Comparison of ENCODE assay signal across 31 mouse cellular contexts in the genomic region with DNA sequence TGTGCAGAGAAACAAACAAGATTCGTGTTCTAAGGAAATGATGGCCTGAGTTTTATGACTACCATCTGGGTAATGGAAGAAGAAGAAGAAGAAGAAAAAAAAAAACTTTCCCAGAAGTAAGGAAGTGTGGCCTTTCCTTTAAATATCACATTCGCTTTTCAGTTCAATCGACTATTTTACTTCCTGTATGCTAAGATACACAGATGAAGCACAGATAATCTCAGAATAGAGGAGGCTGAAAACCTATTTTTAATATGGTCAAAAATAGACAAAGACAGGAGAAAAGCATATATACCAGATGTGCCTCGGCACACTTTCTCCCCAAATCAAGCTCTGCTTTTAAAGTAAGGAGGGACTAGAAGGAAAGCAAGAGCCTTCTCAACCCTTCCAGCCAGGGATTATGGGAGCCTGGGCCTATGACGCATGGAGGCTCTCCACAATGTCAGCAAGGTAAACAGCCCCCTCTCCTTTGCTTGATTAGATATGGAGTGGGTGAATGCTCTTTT. TPM values are rescaled to one million over a fixed set of nuclear protein-coding genes. Genes with fewer than 3 reads are reported as not detected.
DNase-seq lines count a peak whose midpoint lies in the region; ATAC-seq and TF ChIP-seq lines count a peak whose summit lies in the region.
"Had no signal": no experiment of that assay in that cellular context is flagged by ENCODE, and none has a peak within 500 bp of the region (broad histone marks: within the 10 kb centered on the region; RNA-seq: fewer than 3 reads in every experiment).

No protein-coding gene starts in this region.

- no peaks in the 10 kb centered on the region for H3K27me3 ChIP-seq in heart, postnatal 0 days (ENCODE audit: control insufficient read depth, insufficient read depth, low read length)
- no peaks in the 10 kb centered on the region for H3K27me3 ChIP-seq in heart, adult 2 months (ENCODE audit: control insufficient read depth, insufficient read depth, low read length)
- H3K27me3 ChIP-seq in thymus, adult 2 months (ENCODE audit: control insufficient read depth, insufficient read depth, low read length): no peaks in the 10 kb centered on the region
- H3K27me3 ChIP-seq: embryonic facial prominence, embryonic 13.5 days; forebrain, embryonic 15.5 days; heart, embryonic 12.5 days; hindbrain, embryonic 15.5 days; liver, embryonic 12.5 days; neural tube, embryonic 12.5 days; stomach, embryonic 15.5 days had no signal

- H3K36me3 ChIP-seq in heart, postnatal 0 days (replicated peaks; ENCODE audit: control insufficient read depth, insufficient read depth, low read length): peaks cover 63% of the 10 kb centered on the region
- peaks cover 16% of the 10 kb centered on the region for H3K36me3 ChIP-seq in heart, adult 2 months (ENCODE audit: control insufficient read depth, insufficient read depth, low read length)
- H3K36me3 ChIP-seq in thymus, adult 2 months (ENCODE audit: control insufficient read depth, insufficient read depth, low read length): no peaks in the 10 kb centered on the region
- H3K36me3 ChIP-seq: forebrain, embryonic 15.5 days; G1E; stomach, embryonic 15.5 days had no signal

- H3K4me2 ChIP-seq in heart, postnatal 0 days (ENCODE audit: low read depth, low read length): no peak overlapping the region
- H3K4me2 ChIP-seq: embryonic facial prominence, embryonic 13.5 days; forebrain, embryonic 15.5 days; heart, embryonic 12.5 days; hindbrain, embryonic 15.5 days; liver, embryonic 12.5 days; midbrain, embryonic 11.5 days; neural tube, embryonic 12.5 days; stomach, embryonic 15.5 days had no signal

- intact Hi-C loops in heart, adult 2 months (cut with DNase I): loop anchor here (2.0 kb wide), 1 partner anchor 48 kb away; no protein-coding TSS in a partner anchor

- H3K9me3 ChIP-seq in heart, postnatal 0 days (replicated peaks; ENCODE audit: control insufficient read depth, low read length): no peaks in the 10 kb centered on the region
- H3K9me3 ChIP-seq: embryonic facial prominence, embryonic 13.5 days; forebrain, embryonic 10.5 days; forebrain, embryonic 15.5 days; G1E; heart, embryonic 12.5 days; hindbrain, embryonic 15.5 days; liver, embryonic 12.5 days; neural tube, embryonic 12.5 days; stomach, embryonic 15.5 days had no signal

- H3K4me1 ChIP-seq in heart, postnatal 0 days (ENCODE audit: control insufficient read depth, insufficient read depth): peaks cover 10% of the 10 kb centered on the region
- peaks cover 6% of the 10 kb centered on the region for H3K4me1 ChIP-seq in heart, adult 2 months (ENCODE audit: control insufficient read depth, insufficient read depth, low read length)
- H3K4me1 ChIP-seq in thymus, adult 2 months (replicated peaks; ENCODE audit: control insufficient read depth, insufficient read depth, low read length): peaks cover 2% of the 10 kb centered on the region; the same call in 1 of the 2 replicates
- H3K4me1 ChIP-seq: embryonic facial prominence, embryonic 13.5 days; hindbrain, embryonic 15.5 days; liver, embryonic 12.5 days; neural tube, embryonic 12.5 days; stomach, embryonic 15.5 days had no signal

- no peak for ATAC-seq in heart, postnatal 0 days (ENCODE audit: insufficient read depth, low read depth)
- ATAC-seq in inflammation-experienced regulatory T-cells, adult 6 months: peak; percentile 61
- ATAC-seq: forebrain, embryonic 15.5 days; liver, embryonic 12.5 days; liver, postnatal 0 days; midbrain, embryonic 16.5 days had no signal

- peak overlapping the region; percentile 34; the same call in 1 of the 2 replicates for H3K27ac ChIP-seq in heart, postnatal 0 days (ENCODE audit: low read depth)
- H3K27ac ChIP-seq in heart, adult 2 months: no peak overlapping the region
- H3K27ac ChIP-seq in thymus, adult 2 months (ENCODE audit: control insufficient read depth, insufficient read depth, low read length): no peak overlapping the region
- H3K27ac ChIP-seq: embryonic facial prominence, embryonic 13.5 days; forebrain, embryonic 10.5 days; forebrain, embryonic 15.5 days; hindbrain, embryonic 15.5 days; liver, embryonic 12.5 days; neural tube, embryonic 12.5 days; stomach, embryonic 15.5 days had no signal

- no peak overlapping the region for H3K4me3 ChIP-seq in heart, postnatal 0 days (ENCODE audit: low read depth, low read length)
- H3K4me3 ChIP-seq in heart, adult 2 months: no peak overlapping the region
- no peak overlapping the region for H3K4me3 ChIP-seq in thymus, adult 2 months (ENCODE audit: control insufficient read depth, insufficient read depth, low read length)
- H3K4me3 ChIP-seq: embryonic facial prominence, embryonic 13.5 days; forebrain, embryonic 10.5 days; forebrain, embryonic 15.5 days; heart, embryonic 12.5 days; hindbrain, embryonic 15.5 days; liver, embryonic 12.5 days; neural tube, embryonic 12.5 days; stomach, embryonic 15.5 days had no signal

- H3K79me2 ChIP-seq in heart, adult 2 months (replicated peaks; ENCODE audit: control insufficient read depth, insufficient read depth, low read length): no peaks in the 10 kb centered on the region

- no peak overlapping the region for H3K9ac ChIP-seq in heart, postnatal 0 days (replicated peaks; ENCODE audit: low read depth, low read length)
- H3K9ac ChIP-seq in heart, adult 2 months (ENCODE audit: low read depth, low read length): no peak overlapping the region
- H3K9ac ChIP-seq: embryonic facial prominence, embryonic 13.5 days; forebrain, embryonic 15.5 days; heart, embryonic 12.5 days; hindbrain, embryonic 15.5 days; liver, embryonic 12.5 days; liver, postnatal 0 days; neural tube, embryonic 12.5 days; stomach, embryonic 15.5 days had no signal

- 60% methylated on average over 5 of the region's 5 CpGs for WGBS in heart, postnatal 0 days
- 38% methylated on average over 5 of the region's 5 CpGs for WGBS in heart, adult 2 months
- WGBS in thymus, adult 2 months: 30% methylated on average over 5 of the region's 5 CpGs

- TF ChIP-seq EP300 in heart, postnatal 0 days (IDR thresholded peaks at IDR 0.05; ENCODE audit: low read depth): no peak
- no peak for TF ChIP-seq EP300 in heart, adult 2 months (IDR thresholded peaks at IDR 0.05; ENCODE audit: insufficient read depth, low read depth, low read length)

- DNase-seq in heart, postnatal 0 days (ENCODE audit: low spot score): no peak
- no peak for DNase-seq in heart, adult 2 months
- DNase-seq in right cerebral cortex, adult 18-20 months: peak; percentile 22
- DNase-seq in right cerebral cortex, postnatal 14 days: no peak
- DNase-seq in retina, postnatal 1 day: no peak
- no peak for DNase-seq in thymus, adult 2 months
- DNase-seq: adrenal gland, postnatal 14 days; cerebellum, adult 11-12 months; cerebellum, adult 9-11 months; embryo, embryonic 11 days; gastrocnemius, postnatal 10 days; heart, postnatal 10 days; kidney, adult 18-20 months; kidney, postnatal 14 days; layer of hippocampus, adult 9-11 months; liver, postnatal 0 days; lung, postnatal 36 days; right cerebral cortex, postnatal 25 days; thymus, postnatal 36 days had no signal

- no peak for TF ChIP-seq CTCF in heart, postnatal 0 days (IDR thresholded peaks at IDR 0.05; ENCODE audit: low read depth)
- no peak for TF ChIP-seq CTCF in heart, adult 2 months (IDR thresholded peaks at IDR 0.05)
- no peak for TF ChIP-seq CTCF in thymus, adult 2 months (IDR thresholded peaks at IDR 0.05; ENCODE audit: borderline replicate concordance, control insufficient read depth, extremely low read depth, insufficient read depth, low read length, poor library complexity)

- no peak for TF ChIP-seq POLR2A in heart, adult 2 months (IDR thresholded peaks at IDR 0.05; ENCODE audit: insufficient read depth, low read depth, low read length)
- no peak for TF ChIP-seq POLR2A in thymus, adult 2 months (IDR thresholded peaks at IDR 0.05; ENCODE audit: control insufficient read depth, extremely low read depth, insufficient read depth, low read length, poor library complexity)

RNA-seq across cellular contexts. Expression of a gene that starts 52.5 kb away (rescaled TPM):
- total RNA-seq in heart, postnatal 0 days (2014; rRNA removed; ENCODE audit: low replicate concordance): 8.7 and 10.4 TPM in 2 replicates
- polyA plus RNA-seq in heart, postnatal 0 days (2015; fragmentation: Nextera tagmentation; extraction: Ambion mirVana): 30.8 and 32.8 TPM in 2 replicates
- total RNA-seq in heart, adult 2 months (2021): 10 to 100 TPM; 15.8 to 17.1 TPM
- polyA plus RNA-seq in heart, adult 2 months (2012; rRNA removed): 11.5 and 15.8 TPM in 2 replicates
- polyA plus RNA-seq in inflammation-experienced regulatory T-cells, adult 6 months (2017; shearing (Covaris generic)): 10 to 100 TPM; 22.7 to 25.9 (median 24.1) TPM
- polyA plus RNA-seq in thymus, adult 2 months (2012; rRNA removed): 10.4 and 11.4 TPM in 2 replicates
